Mouse (Mus musculus) small intestine, adult 2 months (tissue): ENCODE measurements around the gene Prtg. TPM values are rescaled to one million over a fixed set of nuclear protein-coding genes. Genes with fewer than 3 reads are reported as not detected.

Experiments
- H3K27ac ChIP-seq: fragments of 200-500 bp; 2 replicates; pipeline ENCODE4 v1.5.1; 2012; ENCODE audit warnings: low read depth, low read length, control low read depth, inconsistent platforms; ENCODE audit not compliant: insufficient read depth
- H3K27me3 ChIP-seq: fragments of 200-500 bp; 2 replicates; pipeline ENCODE4 v1.6.1; 2012; ENCODE audit warnings: mild to moderate bottlenecking, moderate library complexity, low read length, inconsistent platforms; ENCODE audit not compliant: control insufficient read depth, insufficient read depth
- H3K36me3 ChIP-seq: fragments of 200-500 bp; 2 replicates; pipeline ENCODE4 v1.6.1; 2012; ENCODE audit warnings: mild to moderate bottlenecking, low read length, control low read depth, inconsistent platforms; ENCODE audit not compliant: control insufficient read depth, insufficient read depth
- H3K4me1 ChIP-seq: fragments of 200-500 bp; 2 replicates; pipeline ENCODE4 v1.6.1; 2012; ENCODE audit warnings: low read length, inconsistent platforms, mixed read lengths; ENCODE audit not compliant: control insufficient read depth, insufficient read depth, insufficient read length
- H3K4me3 ChIP-seq: fragments of 200-500 bp; 2 replicates; pipeline ENCODE4 v1.5.1; 2012; ENCODE audit warnings: low read depth, mild to moderate bottlenecking, control low read depth, inconsistent platforms, low read length, moderate library complexity
- CTCF ChIP-seq: fragments of 200-500 bp; IDR thresholded peaks from 2 replicates; pipeline ENCODE4 v1.5.1; 2012; ENCODE audit warnings: low read depth, mild to moderate bottlenecking, control low read depth, inconsistent platforms, low read length, moderate library complexity, mixed read lengths; ENCODE audit not compliant: insufficient replicate concordance, insufficient read length; ENCODE audit errors: extremely low read depth
- POLR2A ChIP-seq: fragments of 200-500 bp; IDR thresholded peaks from 2 replicates; pipeline ENCODE4 v1.6.1; 2012; ENCODE audit warnings: low read depth, mild to moderate bottlenecking, control low read depth, inconsistent platforms, low read length, moderate library complexity
- WGBS: fragments of 180-500 bp; shearing (Covaris S2); methylation state at CpG from one replicate; pipeline ENCODE4 v1.1.7; 2018; 5-methylcytosine and 5-hydroxymethylcytosine counted together
- polyA plus RNA-seq: library from polyadenylated mRNA; depleted of rRNA; stranded (reverse); fragments of >200 nt; gene quantifications from 2 replicates; pipeline ENCODE4 v1.2.3, GENCODE M21; 2012

The Prtg gene
- polyA plus RNA-seq, 1 experiment: 0.01 TPM

- Histone ChIP-seq H3K27me3 (no peaks in the 10 kb centered on the region), H3K4me1 (no peaks in the 10 kb centered on the region), H3K27ac (no peak overlapping the region), H3K4me3 (no peak overlapping the region), H3K36me3 (no peaks in the 10 kb centered on the region)
- TF ChIP-seq CTCF (no peak), POLR2A (no peak)
- 37% methylated on average over 8 of the region's 8 CpGs for WGBS
Observed at GRCm38 (mm10) chr9:72872298-72873130, 65.8 kb downstream of the Prtg start.

GRCm38 (mm10) chr9:72875878-72876277 lies 69.2 kb downstream of the Prtg start:
- H3K4me3 ChIP-seq: no peak overlapping the region
- no peaks in the 10 kb centered on the region for H3K27me3 ChIP-seq
- WGBS: 76% methylated on average over 2 of the region's 2 CpGs
- no peak overlapping the region for H3K27ac ChIP-seq
- H3K4me1 ChIP-seq: no peaks in the 10 kb centered on the region
- TF ChIP-seq CTCF (no peak), POLR2A (no peak)
- no peaks in the 10 kb centered on the region for H3K36me3 ChIP-seq

GRCm38 (mm10) chr9:72877905-72878304 lies 71.2 kb downstream of the Prtg start:
- 49% methylated on average over 11 of the region's 11 CpGs for whole genome bisulfite sequencing
- H3K27me3 ChIP-seq: no peaks in the 10 kb centered on the region
- no peak overlapping the region for H3K4me3 ChIP-seq
- TF ChIP-seq CTCF (no peak), POLR2A (no peak)
- H3K4me1 ChIP-seq: 0 out of 2 replicates have a peak, but pooled peaks cover 2% of the 10 kb centered on the region
- no peak overlapping the region for H3K27ac ChIP-seq
- H3K36me3 ChIP-seq: no peaks in the 10 kb centered on the region

- WGBS: 66% methylated on average over 6 of the region's 6 CpGs
- 0 out of 2 replicates have a peak, but pooled peaks cover 2% of the 10 kb centered on the region for H3K4me1 ChIP-seq
- H3K27ac ChIP-seq: no peak overlapping the region
- no peaks in the 10 kb centered on the region for H3K27me3 ChIP-seq
- TF ChIP-seq CTCF: no peak
- no peak for TF ChIP-seq POLR2A
- H3K4me3 ChIP-seq: no peak overlapping the region
- no peaks in the 10 kb centered on the region for H3K36me3 ChIP-seq
Observed at GRCm38 (mm10) chr9:72878656-72879055, 72.0 kb downstream of the Prtg start.

GRCm38 (mm10) chr9:72879601-72880000 lies 72.9 kb downstream of the Prtg start:
- 95% methylated on average over 3 of the region's 3 CpGs for WGBS
- Histone ChIP-seq H3K27ac (no peak overlapping the region), H3K4me3 (no peak overlapping the region), H3K36me3 (no peaks in the 10 kb centered on the region), H3K4me1 (0 out of 2 replicates have a peak, but pooled peaks cover 2% of the 10 kb centered on the region), H3K27me3 (no peaks in the 10 kb centered on the region)
- TF ChIP-seq CTCF: no peak
- no peak for TF ChIP-seq POLR2A

GRCm38 (mm10) chr9:72880225-72880960 lies 73.7 kb downstream of the Prtg start:
- Histone ChIP-seq H3K4me1 (0 out of 2 replicates have a peak, but pooled peaks cover 2% of the 10 kb centered on the region), H3K36me3 (no peaks in the 10 kb centered on the region), H3K27ac (no peak overlapping the region), H3K27me3 (no peaks in the 10 kb centered on the region), H3K4me3 (no peak overlapping the region)
- WGBS: 65% methylated on average over 16 of the region's 16 CpGs
- TF ChIP-seq POLR2A (no peak), CTCF (no peak)

- Histone ChIP-seq H3K36me3 (no peaks in the 10 kb centered on the region), H3K27me3 (no peaks in the 10 kb centered on the region), H3K4me1 (0 out of 2 replicates have a peak, but pooled peaks cover 2% of the 10 kb centered on the region), H3K4me3 (no peak overlapping the region), H3K27ac (no peak overlapping the region)
- no peak for TF ChIP-seq POLR2A
- TF ChIP-seq CTCF: no peak
- 13% methylated on average over 15 of the region's 15 CpGs for WGBS
Observed at GRCm38 (mm10) chr9:72881026-72881768, 74.5 kb downstream of the Prtg start.
